Mouse (Mus musculus): Measurements from ENCODE around the gene Gm42421. TPM values are rescaled to one million over a fixed set of nuclear protein-coding genes. Genes with fewer than 3 reads are reported as not detected.

Gm42421 gene
- total RNA-seq (2021), result 1 to 10 TPM in 1 of 2 experiments, not detected in 1; 2.9 TPM
- long read RNA-seq, experiment 1, result 0 reads
- long read RNA-seq, experiment 2, result 0 reads

GRCm38 (mm10) chr5:143927875-143928274 is at the start of gene Gm42421:
Gm42421 (plus strand) TSS chr5:143928175.
- no peak for DNase-seq (ENCODE audit: extremely low spot score in 1 of 2, low spot score in 2 of 2)
- no peak within 1 kb of the TSS for H3K27ac ChIP-seq
- intact Hi-C loops (cut with DNase I), result no loop called here
- no peak within 1 kb of the TSS for H3K4me3 ChIP-seq
- no peak for TF ChIP-seq CTCF (IDR thresholded peaks at IDR 0.05)

GRCm38 (mm10) chr5:143885274-143885673 is 42.7 kb upstream of the Gm42421 start:
- no peak for DNase-seq (ENCODE audit: extremely low spot score in 1 of 2, low spot score in 2 of 2)
- Histone ChIP-seq H3K27ac (no peak overlapping the region), H3K4me3 (no peak overlapping the region)
- intact Hi-C loops (cut with DNase I), result no loop called here
- TF ChIP-seq CTCF (IDR thresholded peaks at IDR 0.05), result no peak

- H3K27ac ChIP-seq, result no peak overlapping the region
- TF ChIP-seq CTCF (IDR thresholded peaks at IDR 0.05), result no peak
- DNase-seq (ENCODE audit: extremely low spot score in 1 of 2, low spot score in 2 of 2), result no peak
- no peak overlapping the region for H3K4me3 ChIP-seq
- intact Hi-C loops (cut with DNase I), result no loop called here
Observed at GRCm38 (mm10) chr5:143890741-143891140, 37.2 kb upstream of the Gm42421 start.

GRCm38 (mm10) chr5:143892255-143892886 is 35.6 kb upstream of the Gm42421 start:
- DNase-seq (ENCODE audit: extremely low spot score in 1 of 2, low spot score in 2 of 2), result no peak

GRCm38 (mm10) chr5:143893396-143893795 is 34.6 kb upstream of the Gm42421 start:
- no peak for TF ChIP-seq CTCF (IDR thresholded peaks at IDR 0.05)
- H3K27ac ChIP-seq, result no peak overlapping the region
- H3K4me3 ChIP-seq, result no peak overlapping the region
- intact Hi-C loops (cut with DNase I), result no loop called here
- DNase-seq (ENCODE audit: extremely low spot score in 1 of 2, low spot score in 2 of 2), result no peak

More at GRCm38 (mm10) chr5:143892255-143892886, 35.6 kb upstream of the Gm42421 start:
- TF ChIP-seq CTCF (IDR thresholded peaks at IDR 0.05), result peak; percentile 44
- no peak overlapping the region for H3K4me3 ChIP-seq
- intact Hi-C loops (cut with DNase I), result no loop called here
- no peak overlapping the region for H3K27ac ChIP-seq

GRCm38 (mm10) chr5:143897635-143898330 is 30.2 kb upstream of the Gm42421 start, which contains the start of gene Ankrd61:
Ankrd61 (minus strand) TSS chr5:143897685.
- no peak for TF ChIP-seq CTCF (IDR thresholded peaks at IDR 0.05)
- intact Hi-C loops (cut with DNase I), result no loop called here
- DNase-seq (ENCODE audit: extremely low spot score in 1 of 2, low spot score in 2 of 2), result no peak
- H3K27ac ChIP-seq, result no peak within 1 kb of the TSS
- no peak within 1 kb of the TSS for H3K4me3 ChIP-seq

- TF ChIP-seq CTCF (IDR thresholded peaks at IDR 0.05), result no peak
- Histone ChIP-seq H3K4me3 (no peak overlapping the region), H3K27ac (peak overlapping the region; percentile 15; the same call in 1 of the 2 replicates)
- DNase-seq (ENCODE audit: extremely low spot score in 1 of 2, low spot score in 2 of 2), result peak in 1 of 2 experiments; percentile 34
- intact Hi-C loops (cut with DNase I), result no loop called here
Observed at GRCm38 (mm10) chr5:143902111-143902510, 25.9 kb upstream of the Gm42421 start.

- no peak for DNase-seq (ENCODE audit: extremely low spot score in 1 of 2, low spot score in 2 of 2)
- no peak overlapping the region for H3K27ac ChIP-seq
- intact Hi-C loops (cut with DNase I), result no loop called here
- no peak for TF ChIP-seq CTCF (IDR thresholded peaks at IDR 0.05)
- no peak overlapping the region for H3K4me3 ChIP-seq
Observed at GRCm38 (mm10) chr5:143903813-143904212, 24.2 kb upstream of the Gm42421 start.

GRCm38 (mm10) chr5:143906429-143906828 is 21.5 kb upstream of the Gm42421 start:
- no peak for TF ChIP-seq CTCF (IDR thresholded peaks at IDR 0.05)
- no peak for DNase-seq (ENCODE audit: extremely low spot score in 1 of 2, low spot score in 2 of 2)
- no peak overlapping the region for H3K27ac ChIP-seq
- H3K4me3 ChIP-seq, result no peak overlapping the region
- intact Hi-C loops (cut with DNase I), result no loop called here

GRCm38 (mm10) chr5:143908926-143909325 is 19.0 kb upstream of the Gm42421 start:
- Histone ChIP-seq H3K4me3 (peak overlapping the region; percentile 91), H3K27ac (peak overlapping the region; percentile 92)
- no peak for DNase-seq (ENCODE audit: extremely low spot score in 1 of 2, low spot score in 2 of 2)
- no peak for TF ChIP-seq CTCF (IDR thresholded peaks at IDR 0.05)
- intact Hi-C loops (cut with DNase I), result loop anchor here (1.0 kb wide), 1 partner anchor 66 kb away; no protein-coding TSS in a partner anchor

- intact Hi-C loops (cut with DNase I), result loop anchor here (1.0 kb wide), 1 partner anchor 66 kb away; no protein-coding TSS in a partner anchor
- H3K27ac ChIP-seq, result peak within 1 kb of the TSS; percentile 92
- peak within 1 kb of the TSS; percentile 91 for H3K4me3 ChIP-seq
- no peak for TF ChIP-seq CTCF (IDR thresholded peaks at IDR 0.05)
- peak; percentile 94 to 96 for DNase-seq (ENCODE audit: extremely low spot score in 1 of 2, low spot score in 2 of 2)
Observed at GRCm38 (mm10) chr5:143909417-143910400, 18.3 kb upstream of the Gm42421 start, which contains the start of the genes Aimp2 and Pms2. Aimp2 (minus strand) TSS chr5:143909847. Pms2 (plus strand) TSS chr5:143909964.
